Mouse (Mus musculus): ENCODE results near the gene Chst8. TPM values are rescaled to one million over a fixed set of nuclear protein-coding genes. Genes with fewer than 3 reads are reported as not detected.

The Chst8 gene
- polyA plus RNA-seq, 1 experiment from 2014 or later, result 11.0 TPM

DNA sequence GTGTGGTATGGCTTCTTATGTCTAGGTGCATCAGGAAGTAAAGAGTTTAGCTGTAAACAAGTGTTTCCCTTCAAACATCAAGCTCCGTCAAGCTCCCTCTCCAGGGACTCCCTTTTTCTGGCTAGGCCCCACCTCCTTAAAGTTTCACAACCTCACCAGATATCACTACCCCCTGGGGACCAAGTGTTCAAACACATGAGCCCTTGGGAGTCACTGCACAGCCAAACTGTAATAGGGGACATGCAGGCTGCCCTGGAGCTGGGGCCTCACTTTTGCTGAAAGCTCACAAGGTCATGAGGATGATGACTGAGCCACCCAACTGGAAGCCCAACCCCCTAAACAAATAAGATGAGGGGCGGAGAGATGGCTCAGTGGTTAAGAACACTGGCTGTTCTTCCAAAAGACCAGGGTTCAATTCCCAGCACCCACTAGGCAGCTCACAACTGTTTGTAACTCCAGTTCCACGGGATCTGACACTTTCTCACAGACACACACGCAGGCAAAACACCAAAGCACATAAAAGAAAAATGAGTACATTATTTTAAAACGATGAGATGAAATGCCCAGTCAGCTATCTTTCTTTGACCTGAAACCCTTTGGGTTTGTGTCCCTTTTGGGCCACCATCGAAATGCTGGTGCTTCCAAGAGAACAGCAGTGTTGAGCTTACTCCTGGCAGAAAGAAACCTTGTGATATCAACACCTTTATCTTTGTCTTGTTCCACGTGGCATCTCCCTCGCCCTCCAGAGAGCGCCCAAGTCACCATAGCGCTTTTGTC lies 179.4 kb downstream of the Chst8 start:
- H3K9me3 ChIP-seq, result no peaks in the 10 kb centered on the region
- H3K4me1 ChIP-seq (replicated peaks), result peaks cover 13% of the 10 kb centered on the region
- H3K4me2 ChIP-seq, result no peak overlapping the region
- H3K27ac ChIP-seq (replicated peaks), result no peak overlapping the region
- no peak overlapping the region for H3K4me3 ChIP-seq
- no peak overlapping the region for H3K9ac ChIP-seq
- ATAC-seq (ENCODE audit: low FRiP score, low read depth), result no peak
- WGBS, result 79% methylated on average over 10 of the region's 10 CpGs
- no peaks in the 10 kb centered on the region for H3K27me3 ChIP-seq
- no peaks in the 10 kb centered on the region for H3K36me3 ChIP-seq

- peak overlapping the region; percentile 60 for H3K4me2 ChIP-seq
- H3K4me3 ChIP-seq, result peak overlapping the region; percentile 33
- H3K4me1 ChIP-seq (replicated peaks), result peaks cover 13% of the 10 kb centered on the region
- no peaks in the 10 kb centered on the region for H3K27me3 ChIP-seq
- ATAC-seq (ENCODE audit: low FRiP score, low read depth), result peak; percentile 83
- peak overlapping the region; percentile 54 for H3K27ac ChIP-seq (replicated peaks)
- peak overlapping the region; percentile 26; the same call in 1 of the 2 replicates for H3K9ac ChIP-seq
- no peaks in the 10 kb centered on the region for H3K9me3 ChIP-seq
- WGBS, result 2% methylated on average over 34 of the region's 34 CpGs
- no peaks in the 10 kb centered on the region for H3K36me3 ChIP-seq
Observed at GRCm38 (mm10) chr7:34630211-34631085, 182.1 kb downstream of the Chst8 start.

DNA sequence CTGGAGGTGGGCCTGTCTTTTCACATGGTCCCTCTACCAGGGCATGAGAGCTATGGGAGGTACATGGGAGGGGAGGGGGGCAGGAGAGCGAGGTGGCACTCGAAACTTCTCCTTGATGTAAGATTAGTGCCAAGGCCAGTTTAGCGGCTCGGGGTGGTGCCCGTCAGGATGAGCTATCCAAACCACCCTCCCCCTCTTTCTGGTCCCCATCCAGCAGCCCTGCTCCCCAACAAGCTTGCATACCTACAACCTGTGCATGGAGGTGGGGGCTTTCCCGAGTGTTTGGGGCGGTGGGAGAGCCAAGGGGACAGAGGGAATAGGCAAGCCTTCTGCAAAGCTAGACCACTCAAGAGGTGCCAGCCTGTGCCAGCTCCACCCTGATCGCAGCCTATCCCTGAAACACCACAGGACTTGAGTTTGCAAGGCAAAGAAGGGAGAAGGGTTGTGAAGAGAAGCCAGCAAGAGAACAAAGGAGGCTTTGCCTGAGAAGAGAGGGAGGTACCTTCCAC lies 182.8 kb downstream of the Chst8 start:
- peak overlapping the region; percentile 54 for H3K27ac ChIP-seq (replicated peaks)
- no peaks in the 10 kb centered on the region for H3K27me3 ChIP-seq
- H3K9me3 ChIP-seq, result no peaks in the 10 kb centered on the region
- ATAC-seq (ENCODE audit: low FRiP score, low read depth), result peak; percentile 43; the same call in 1 of the 2 replicates
- peaks cover 13% of the 10 kb centered on the region for H3K4me1 ChIP-seq (replicated peaks)
- H3K4me2 ChIP-seq, result peak overlapping the region; percentile 60
- WGBS, result 41% methylated on average over 8 of the region's 8 CpGs
- no peaks in the 10 kb centered on the region for H3K36me3 ChIP-seq
- peak overlapping the region; percentile 33 for H3K4me3 ChIP-seq
- H3K9ac ChIP-seq, result peak overlapping the region; percentile 26; the same call in 1 of the 2 replicates

Other genes starting within 250 kb of the Chst8 start
- 24.1 and 26.0 TPM in 2 replicates for gene Kctd15, start 156.0 kb downstream of the Chst8 start, polyA plus RNA-seq (2015; fragmentation: Nextera tagmentation; extraction: Ambion mirVana)
- 61.3 and 62.6 TPM in 2 replicates for gene Pepd, start 99.7 kb upstream of the Chst8 start, polyA plus RNA-seq (2015; fragmentation: Nextera tagmentation; extraction: Ambion mirVana)
- gene Cebpg, start 243.9 kb upstream of the Chst8 start, polyA plus RNA-seq (2015; fragmentation: Nextera tagmentation; extraction: Ambion mirVana), result 30.5 and 33.3 TPM in 2 replicates

Data from hindbrain, embryonic 15.5 days (tissue).